Mouse (Mus musculus) mouse embryonic stem cell (cell line): ENCODE data around the gene Ankrd52.

Experiments
- in situ Hi-C, 2 experiments: fragments of 300-500 bp; cut with MboI; formaldehyde crosslinking; loops; 1 replicate in 1 of 2; 3 replicates in 1 of 2; pipeline ENCODE4 v1.14.3; 2019 to 2020; ENCODE audit warnings: low sequenced_read_pairs in 2 of 2, low pct_unique_long_range_greater_than_20kb in 1 of 2, mixed read lengths in 1 of 2; ENCODE audit not compliant: unreplicated experiment in 1 of 2

Gene Ankrd52

GRCm38 (mm10) chr10:128390366-128390765, 13.5 kb downstream of the Ankrd52 start:
- in situ Hi-C loops, result no loop called here

DNA sequence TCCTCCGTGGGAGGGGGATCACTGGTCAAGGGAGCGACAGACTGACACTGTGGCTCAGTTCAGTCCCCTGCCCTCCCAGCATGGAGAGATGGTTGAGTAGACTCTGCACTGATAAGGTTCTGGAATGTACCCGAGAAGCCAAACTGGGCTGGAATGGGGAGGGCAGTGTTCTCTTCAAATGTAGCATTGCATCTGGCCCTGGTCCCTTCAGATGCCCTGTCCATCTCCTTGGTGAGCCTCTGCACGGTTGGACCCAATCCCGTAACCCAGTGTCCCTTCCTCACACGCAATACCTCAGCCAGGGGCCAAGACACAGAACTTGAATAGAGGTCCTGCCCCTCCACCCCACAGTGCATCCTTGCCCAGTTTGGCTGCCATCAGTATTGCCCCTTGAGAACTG, 14.9 kb downstream of the Ankrd52 start:
- in situ Hi-C loops, result no loop called here

- in situ Hi-C loops, result no loop called here
These were observed 19.2 kb downstream of the Ankrd52 start for GRCm38 (mm10) chr10:128396017-128396673.

DNA sequence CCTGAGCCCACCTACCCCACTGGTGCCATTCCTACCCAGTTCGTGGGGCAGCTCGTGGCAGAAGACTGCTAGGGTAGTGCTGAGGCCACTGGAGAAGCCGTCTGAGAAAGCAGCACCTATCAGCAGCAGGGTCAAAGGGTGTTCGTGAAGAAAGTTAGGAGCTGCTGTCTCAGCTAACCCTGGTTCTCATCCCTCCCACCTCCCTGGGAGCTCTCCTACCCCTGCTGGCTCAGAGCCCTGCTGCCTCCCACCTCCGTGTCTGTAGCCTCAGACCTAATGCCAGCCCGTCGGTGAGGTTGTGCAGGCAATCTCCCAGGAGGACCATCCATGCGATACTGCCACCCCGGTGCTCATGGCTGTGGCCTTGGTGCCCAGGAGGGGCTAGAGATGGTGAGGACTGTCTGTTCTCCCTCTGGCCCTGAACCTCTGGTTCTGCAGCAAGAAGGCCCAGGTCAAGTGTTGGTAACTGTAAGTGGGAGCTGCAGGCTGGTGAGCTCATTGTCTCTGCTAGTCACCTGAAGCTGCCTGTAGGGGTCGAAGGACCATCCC, 19.9 kb downstream of the Ankrd52 start:
- in situ Hi-C loops, result no loop called here

DNA sequence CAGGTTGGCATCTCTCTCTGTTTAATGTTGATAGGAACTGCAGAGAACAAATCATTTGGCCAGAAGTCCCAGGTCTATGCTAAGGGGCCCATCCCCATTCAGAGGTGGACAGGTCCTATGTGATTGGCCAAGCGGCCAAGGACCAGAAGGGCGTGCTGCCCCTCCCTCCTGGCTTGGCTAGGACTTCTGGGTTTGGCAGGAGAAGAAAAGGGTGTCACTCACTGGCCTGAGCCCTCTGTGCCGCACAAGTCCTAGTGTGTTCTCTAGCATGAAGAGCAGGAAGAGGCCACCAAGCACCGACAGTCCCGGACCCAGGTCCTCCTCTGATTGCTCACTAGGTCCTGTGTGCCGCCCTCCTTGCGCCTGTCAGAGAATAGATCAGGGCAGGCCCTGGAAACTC, 20.6 kb downstream of the Ankrd52 start:
- in situ Hi-C loops, result no loop called here

DNA sequence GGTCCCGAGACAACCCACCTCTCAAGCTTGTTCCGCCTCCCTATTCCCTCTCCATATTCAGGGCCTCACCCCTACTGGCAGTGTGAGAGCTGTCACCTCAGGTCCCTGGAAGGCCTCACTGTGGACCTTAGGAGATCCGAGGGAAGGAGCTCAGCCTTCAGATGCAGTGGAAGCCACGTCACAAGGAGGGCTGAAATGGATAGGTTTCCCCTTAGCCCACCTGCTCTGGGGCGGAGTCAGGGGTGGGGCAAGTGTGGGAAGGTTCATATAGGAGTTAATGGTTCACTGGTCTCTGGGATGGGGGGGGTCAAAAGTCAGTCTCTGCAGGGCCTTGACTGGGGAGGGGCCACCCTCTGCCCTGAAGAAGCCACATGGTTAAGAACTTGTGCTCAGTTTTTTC, 23.4 kb downstream of the Ankrd52 start:
- in situ Hi-C loops, result no loop called here

DNA sequence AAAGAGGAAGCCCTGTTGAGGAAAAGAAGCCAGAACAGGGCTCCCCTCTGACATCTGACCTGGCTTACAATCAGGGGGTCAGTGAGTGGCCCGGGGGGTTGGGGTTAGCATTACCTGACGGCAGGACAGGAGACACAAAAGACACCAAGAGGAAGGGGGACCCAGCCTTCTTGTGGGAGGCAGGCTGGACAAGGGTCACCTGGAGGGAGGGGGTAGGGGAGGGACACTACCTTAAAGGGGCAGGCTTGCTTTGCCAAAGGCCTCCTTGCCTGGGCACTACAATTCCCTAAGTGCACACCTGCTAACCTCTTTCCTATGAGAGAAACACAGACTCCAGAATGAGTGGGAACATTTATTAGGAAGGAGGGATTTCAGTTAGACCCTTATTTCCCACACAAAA, 24.1 kb downstream of the Ankrd52 start, which contains the start of gene Slc39a5:
Gene Slc39a5, minus strand, starts transcription at position 174 of the 400 bp plus-strand sequence.
- in situ Hi-C loops, result no loop called here

DNA sequence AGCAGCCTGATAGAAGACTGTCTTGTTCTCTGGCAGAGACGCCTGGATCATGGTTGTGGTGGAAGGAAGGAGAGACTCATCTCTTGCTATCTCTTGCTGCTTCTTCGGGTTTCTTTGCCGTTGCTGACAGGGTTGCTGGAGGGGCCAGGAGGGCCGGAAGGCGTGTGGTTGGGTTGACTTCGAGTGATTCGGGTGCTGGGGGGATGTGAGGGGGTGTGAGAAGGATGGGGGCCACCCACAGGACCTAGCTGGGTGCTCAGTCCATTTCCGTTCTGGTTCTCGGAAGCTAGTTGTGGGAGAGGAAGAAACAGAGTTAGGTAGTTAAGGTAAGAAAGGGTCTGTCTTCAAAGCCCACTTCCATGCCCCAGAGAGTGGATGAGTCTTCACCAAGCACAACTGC, 24.7 kb downstream of the Ankrd52 start:
- in situ Hi-C loops, result no loop called here

DNA sequence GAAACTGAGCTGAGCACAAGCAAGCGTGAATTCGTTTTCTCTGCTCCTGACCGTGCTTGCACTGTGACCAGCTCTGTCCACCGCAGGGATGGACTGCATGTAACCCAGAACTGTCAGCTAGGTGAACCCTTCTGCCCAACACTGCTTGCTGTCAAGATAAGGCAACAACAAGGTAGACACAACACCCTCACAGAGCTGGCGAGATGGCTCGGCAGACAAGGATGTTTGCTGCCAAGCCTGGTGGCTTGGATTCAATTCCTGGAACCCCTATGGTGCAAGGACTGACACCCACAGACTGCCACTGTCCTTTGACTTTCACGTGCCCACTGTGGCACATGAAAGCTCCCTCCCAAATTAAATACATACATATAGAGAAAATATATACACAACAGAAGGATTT, 27.0 kb downstream of the Ankrd52 start:
- in situ Hi-C loops, result no loop called here

- in situ Hi-C loops, result no loop called here
These were observed 31.9 kb downstream of the Ankrd52 start for GRCm38 (mm10) chr10:128408591-128409535.

GRCm38 (mm10) chr10:128409692-128410559, 33.0 kb downstream of the Ankrd52 start:
- in situ Hi-C loops, result no loop called here

DNA sequence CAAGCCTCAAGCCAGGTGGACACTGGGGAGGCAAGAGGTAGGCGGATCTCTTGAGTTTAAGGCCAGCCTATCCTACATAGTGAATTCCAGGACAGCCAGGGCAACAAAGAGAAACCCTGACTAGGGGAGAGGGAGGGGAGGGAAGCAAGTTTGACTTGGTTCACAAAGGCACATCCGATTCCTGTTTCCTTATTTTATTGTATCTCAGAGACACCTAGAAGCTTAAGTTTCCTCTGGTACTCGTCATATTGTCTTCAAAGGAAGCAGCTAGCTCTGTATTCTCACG, 33.6 kb downstream of the Ankrd52 start:
- in situ Hi-C loops, result no loop called here

- in situ Hi-C loops, result no loop called here
These were observed 34.5 kb downstream of the Ankrd52 start, which contains the start of the genes Nabp2 and Rnf41 for GRCm38 (mm10) chr10:128411211-128412054. Nabp2 (minus strand) TSS chr10:128411492. Rnf41 (plus strand) TSS chr10:128411657.

DNA sequence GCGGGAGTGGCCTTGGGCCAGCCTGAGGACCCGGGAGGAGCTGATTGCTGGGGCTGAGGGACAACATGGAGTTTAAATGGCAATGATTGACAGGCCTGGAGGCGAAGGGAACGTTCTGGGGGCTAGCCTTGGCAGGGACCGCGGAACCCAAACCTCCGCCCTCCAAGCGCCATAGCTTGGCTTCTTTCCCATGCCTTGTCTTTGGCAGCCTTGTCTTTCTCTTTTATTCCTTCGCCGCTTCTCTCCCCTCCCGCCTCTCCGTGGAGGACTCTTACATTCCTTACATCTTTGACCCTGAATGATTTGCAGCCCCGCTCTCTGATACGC, 35.1 kb downstream of the Ankrd52 start:
- in situ Hi-C loops, result no loop called here

- in situ Hi-C loops, result no loop called here
These were observed 35.6 kb downstream of the Ankrd52 start for GRCm38 (mm10) chr10:128412558-128412957.

GRCm38 (mm10) chr10:128413076-128413475, 36.2 kb downstream of the Ankrd52 start:
- in situ Hi-C loops, result no loop called here

- in situ Hi-C loops, result no loop called here
These were observed 37.9 kb downstream of the Ankrd52 start for GRCm38 (mm10) chr10:128414848-128415247.

DNA sequence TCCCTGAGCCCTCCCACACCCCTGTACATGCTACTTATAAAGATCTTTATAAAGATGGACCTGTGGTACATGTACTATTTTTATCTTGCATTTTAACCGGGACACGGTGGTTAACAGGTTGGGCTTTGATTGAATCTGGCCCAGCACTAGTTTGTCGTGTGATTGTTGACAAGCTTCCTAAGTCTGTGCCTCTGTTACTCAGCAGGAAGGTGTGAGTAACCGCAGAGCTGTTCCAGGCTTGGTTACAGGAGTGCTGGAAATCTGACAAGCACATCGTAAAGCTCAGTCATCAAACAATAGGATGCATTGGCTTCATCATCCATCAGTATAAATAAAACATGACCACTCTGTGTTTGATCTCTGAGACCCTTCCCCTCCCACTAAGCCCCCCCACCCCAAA, 45.5 kb downstream of the Ankrd52 start:
- in situ Hi-C loops, result no loop called here
